ENCODE assay signal across 23 mouse cellular contexts in genomic region chr16:96353296-96353896, GRCm38 (mm10).
DNase-seq lines count a peak whose midpoint lies in the region; ATAC-seq and TF ChIP-seq lines count a peak whose summit lies in the region.
"Had no signal": no experiment of that assay in that cellular context is flagged by ENCODE, and none has a peak within 500 bp of the region (broad histone marks: within the 10 kb centered on the region; RNA-seq: fewer than 3 reads in every experiment).

No protein-coding gene starts in this region.

- H3K36me3 ChIP-seq in forebrain, embryonic 12.5 days (replicated peaks), result no peaks in the 10 kb centered on the region
- no peaks in the 10 kb centered on the region for H3K36me3 ChIP-seq in forebrain, embryonic 14.5 days (ENCODE audit: control insufficient read depth, insufficient read depth, low read length)
- H3K36me3 ChIP-seq in hindbrain, postnatal 0 days (ENCODE audit: insufficient read depth, low read length), result no peaks in the 10 kb centered on the region
- H3K36me3 ChIP-seq in hindbrain, embryonic 12.5 days, result no peaks in the 10 kb centered on the region
- no peaks in the 10 kb centered on the region for H3K36me3 ChIP-seq in midbrain, embryonic 16.5 days (ENCODE audit: control insufficient read depth, insufficient read depth, low read length)
- H3K36me3 ChIP-seq in midbrain, embryonic 15.5 days (replicated peaks), result no peaks in the 10 kb centered on the region
- H3K36me3 ChIP-seq: embryonic facial prominence, embryonic 13.5 days; heart, embryonic 15.5 days; liver, embryonic 12.5 days had no signal

- ATAC-seq in forebrain, embryonic 12.5 days (ENCODE audit: low FRiP score), result no peak
- no peak for ATAC-seq in forebrain, embryonic 14.5 days
- ATAC-seq in hindbrain, postnatal 0 days, result 0 out of 2 replicates have a peak, but pooled peaks have one; percentile 7
- ATAC-seq in hindbrain, embryonic 12.5 days (ENCODE audit: low FRiP score), result no peak
- ATAC-seq in midbrain, embryonic 16.5 days, result 0 out of 2 replicates have a peak, but pooled peaks have one; percentile 28
- no peak for ATAC-seq in midbrain, embryonic 15.5 days (replicated peaks)
- ATAC-seq: liver, embryonic 12.5 days; Patski had no signal

- H3K9ac ChIP-seq in forebrain, embryonic 12.5 days, result no peak overlapping the region
- no peak overlapping the region for H3K9ac ChIP-seq in forebrain, embryonic 14.5 days (ENCODE audit: low read length)
- no peak overlapping the region for H3K9ac ChIP-seq in hindbrain, postnatal 0 days (replicated peaks; ENCODE audit: low read length)
- H3K9ac ChIP-seq in hindbrain, embryonic 12.5 days, result no peak overlapping the region
- H3K9ac ChIP-seq in midbrain, embryonic 16.5 days (ENCODE audit: low read depth, low read length), result no peak overlapping the region
- no peak overlapping the region for H3K9ac ChIP-seq in midbrain, embryonic 15.5 days
- H3K9ac ChIP-seq: embryonic facial prominence, embryonic 13.5 days; heart, embryonic 15.5 days; liver, embryonic 12.5 days; liver, postnatal 0 days had no signal

- WGBS in forebrain, embryonic 12.5 days, result 86% methylated on average over 6 of the region's 6 CpGs
- WGBS in forebrain, embryonic 14.5 days, result 88% methylated on average over 6 of the region's 6 CpGs
- whole genome bisulfite sequencing in hindbrain, postnatal 0 days, result 77% methylated on average over 6 of the region's 6 CpGs
- 83% methylated on average over 6 of the region's 6 CpGs for WGBS in hindbrain, embryonic 12.5 days
- WGBS in midbrain, embryonic 16.5 days, result 79% methylated on average over 6 of the region's 6 CpGs
- 81% methylated on average over 6 of the region's 6 CpGs for WGBS in midbrain, embryonic 15.5 days

- no peak overlapping the region for H3K27ac ChIP-seq in forebrain, embryonic 12.5 days
- no peak overlapping the region for H3K27ac ChIP-seq in forebrain, embryonic 14.5 days (ENCODE audit: low read depth, low read length)
- H3K27ac ChIP-seq in hindbrain, postnatal 0 days, result no peak overlapping the region
- no peak overlapping the region for H3K27ac ChIP-seq in hindbrain, embryonic 12.5 days
- H3K27ac ChIP-seq in midbrain, embryonic 16.5 days (ENCODE audit: low read length), result no peak overlapping the region
- H3K27ac ChIP-seq in midbrain, embryonic 15.5 days, result no peak overlapping the region
- H3K27ac ChIP-seq: heart, embryonic 15.5 days; liver, embryonic 12.5 days had no signal

- no peak for DNase-seq in forebrain, embryonic 14.5 days (ENCODE audit: low spot score)
- DNase-seq in hindbrain, postnatal 0 days (ENCODE audit: low spot score), result no peak
- no peak for DNase-seq in adrenal gland, adult 2 months
- DNase-seq: cerebellum, adult 11 months; cerebellum, adult 9-10 months; gastrocnemius, postnatal 10 days; layer of hippocampus, postnatal 36 days; left cerebral cortex, postnatal 4 days; liver, postnatal 0 days; lung, postnatal 36 days; right cerebral cortex, postnatal 25 days; thymus, adult 18-20 months; thymus, postnatal 25 days had no signal

- H3K4me2 ChIP-seq in forebrain, embryonic 12.5 days, result 0 out of 2 replicates have a peak overlapping the region, but pooled peaks have one; percentile 31
- no peak overlapping the region for H3K4me2 ChIP-seq in forebrain, embryonic 14.5 days (ENCODE audit: low read length)
- no peak overlapping the region for H3K4me2 ChIP-seq in hindbrain, postnatal 0 days (ENCODE audit: low read depth, low read length)
- no peak overlapping the region for H3K4me2 ChIP-seq in hindbrain, embryonic 12.5 days (replicated peaks)
- H3K4me2 ChIP-seq in midbrain, embryonic 16.5 days (ENCODE audit: low read length), result no peak overlapping the region
- H3K4me2 ChIP-seq in midbrain, embryonic 15.5 days, result no peak overlapping the region
- H3K4me2 ChIP-seq: liver, embryonic 12.5 days had no signal

- no peaks in the 10 kb centered on the region for H3K9me3 ChIP-seq in forebrain, embryonic 12.5 days
- no peaks in the 10 kb centered on the region for H3K9me3 ChIP-seq in forebrain, embryonic 14.5 days (replicated peaks; ENCODE audit: control insufficient read depth, low read length)
- no peaks in the 10 kb centered on the region for H3K9me3 ChIP-seq in hindbrain, postnatal 0 days (ENCODE audit: low read length)
- H3K9me3 ChIP-seq in hindbrain, embryonic 12.5 days (replicated peaks), result no peaks in the 10 kb centered on the region
- H3K9me3 ChIP-seq in midbrain, embryonic 16.5 days (replicated peaks; ENCODE audit: control insufficient read depth, low read length, poor library complexity, severe bottlenecking), result no peaks in the 10 kb centered on the region
- no peaks in the 10 kb centered on the region for H3K9me3 ChIP-seq in midbrain, embryonic 15.5 days
- H3K9me3 ChIP-seq: embryonic facial prominence, embryonic 13.5 days; heart, embryonic 15.5 days; liver, embryonic 12.5 days had no signal

- no peaks in the 10 kb centered on the region for H3K27me3 ChIP-seq in forebrain, embryonic 12.5 days
- no peaks in the 10 kb centered on the region for H3K27me3 ChIP-seq in forebrain, embryonic 14.5 days (replicated peaks; ENCODE audit: control insufficient read depth, insufficient read depth, low read length)
- H3K27me3 ChIP-seq in hindbrain, postnatal 0 days (ENCODE audit: insufficient read depth, low read length), result no peaks in the 10 kb centered on the region
- no peaks in the 10 kb centered on the region for H3K27me3 ChIP-seq in hindbrain, embryonic 12.5 days
- no peaks in the 10 kb centered on the region for H3K27me3 ChIP-seq in midbrain, embryonic 16.5 days (ENCODE audit: control insufficient read depth, insufficient read depth, low read depth, low read length)
- H3K27me3 ChIP-seq in midbrain, embryonic 15.5 days (replicated peaks), result no peaks in the 10 kb centered on the region
- H3K27me3 ChIP-seq: embryonic facial prominence, embryonic 13.5 days; heart, embryonic 15.5 days had no signal

- TF ChIP-seq CTCF in hindbrain, postnatal 0 days (IDR thresholded peaks at IDR 0.05; ENCODE audit: low read depth), result no peak

- no peak overlapping the region for H3K4me3 ChIP-seq in forebrain, embryonic 12.5 days (replicated peaks)
- H3K4me3 ChIP-seq in forebrain, embryonic 14.5 days (ENCODE audit: low read depth, low read length), result no peak overlapping the region
- H3K4me3 ChIP-seq in hindbrain, postnatal 0 days (ENCODE audit: low read length), result no peak overlapping the region
- H3K4me3 ChIP-seq in hindbrain, embryonic 12.5 days, result no peak overlapping the region
- H3K4me3 ChIP-seq in midbrain, embryonic 16.5 days (ENCODE audit: low read depth, low read length), result no peak overlapping the region
- H3K4me3 ChIP-seq in midbrain, embryonic 15.5 days, result no peak overlapping the region
- H3K4me3 ChIP-seq: erythroblast, embryonic 14.5 days; liver, embryonic 12.5 days; myocyte had no signal

- H3K4me1 ChIP-seq in forebrain, embryonic 12.5 days, result peaks cover 3% of the 10 kb centered on the region; the same call in 1 of the 2 replicates
- no peaks in the 10 kb centered on the region for H3K4me1 ChIP-seq in forebrain, embryonic 14.5 days (ENCODE audit: control insufficient read depth, insufficient read depth, low read length)
- no peaks in the 10 kb centered on the region for H3K4me1 ChIP-seq in hindbrain, postnatal 0 days (ENCODE audit: insufficient read depth, low read length)
- H3K4me1 ChIP-seq in hindbrain, embryonic 12.5 days, result no peaks in the 10 kb centered on the region; the same call in 1 of the 2 replicates
- peaks cover 3% of the 10 kb centered on the region; the same call in 1 of the 2 replicates for H3K4me1 ChIP-seq in midbrain, embryonic 16.5 days (ENCODE audit: control insufficient read depth, insufficient read depth, low read length)
- no peaks in the 10 kb centered on the region for H3K4me1 ChIP-seq in midbrain, embryonic 15.5 days
- H3K4me1 ChIP-seq: heart, embryonic 15.5 days; liver, embryonic 12.5 days had no signal

Comparison
In these comparisons a context has a peak if more than half of its experiments do, and no peak if none do; other contexts are left out.
1. ATAC-seq: peak in hindbrain, postnatal 0 days (single experiment) and midbrain, embryonic 16.5 days (single experiment); none in forebrain, embryonic 12.5 days (single experiment), forebrain, embryonic 14.5 days (single experiment), hindbrain, embryonic 12.5 days (single experiment) and midbrain, embryonic 15.5 days (single experiment).